Mouse (Mus musculus): ENCODE measurements around the gene Usp17la. TPM values are rescaled to one million over a fixed set of nuclear protein-coding genes. Genes with fewer than 3 reads are reported as not detected.

The Usp17la gene
- not detected for total RNA-seq (2023)

DNA sequence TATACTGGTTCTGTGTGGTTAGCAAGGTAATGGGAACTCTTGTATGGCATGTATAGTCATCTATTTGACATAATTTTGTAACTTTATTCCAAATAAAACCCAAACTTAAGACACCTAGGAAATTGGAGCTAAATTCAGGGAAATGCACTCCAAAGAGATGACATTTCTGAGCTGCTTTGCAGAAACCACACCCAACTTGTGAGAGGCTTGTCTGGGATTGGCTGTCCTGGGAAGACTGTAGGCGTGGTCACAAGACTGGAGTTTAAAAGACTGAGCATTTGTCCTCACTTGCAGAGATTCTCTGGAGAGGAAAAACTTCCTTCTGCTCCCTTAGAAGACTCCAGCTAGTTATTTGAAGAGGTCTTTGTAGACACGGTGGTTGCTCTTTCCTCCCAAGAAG lies at the start of gene Usp17la:
Gene Usp17la, plus strand, starts transcription at position 301 of the 400 bp plus-strand sequence.

DNA sequence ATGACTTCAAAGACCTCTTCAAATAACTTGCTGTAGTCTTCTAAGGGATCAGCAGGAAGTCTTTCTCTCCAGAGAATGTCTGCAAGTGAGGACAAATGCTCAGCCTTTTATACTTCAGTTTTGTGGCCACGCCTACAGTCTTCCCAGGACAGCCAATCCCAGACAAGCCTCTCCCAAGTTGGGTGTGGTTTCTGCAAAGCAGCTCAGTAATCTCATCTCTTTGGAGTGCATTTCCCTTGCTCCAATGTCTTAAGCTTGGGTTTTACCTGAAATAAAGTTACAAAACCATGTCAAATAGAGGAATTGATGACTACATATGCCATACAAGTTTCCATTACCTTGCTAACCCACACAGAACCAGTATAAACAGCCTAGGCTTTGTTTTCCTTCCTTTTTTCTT lies 14.3 kb upstream of the Usp17la start, which contains the start of gene Usp17lb:
Gene Usp17lb, minus strand, starts transcription at position 101 of the 400 bp plus-strand sequence.

DNA sequence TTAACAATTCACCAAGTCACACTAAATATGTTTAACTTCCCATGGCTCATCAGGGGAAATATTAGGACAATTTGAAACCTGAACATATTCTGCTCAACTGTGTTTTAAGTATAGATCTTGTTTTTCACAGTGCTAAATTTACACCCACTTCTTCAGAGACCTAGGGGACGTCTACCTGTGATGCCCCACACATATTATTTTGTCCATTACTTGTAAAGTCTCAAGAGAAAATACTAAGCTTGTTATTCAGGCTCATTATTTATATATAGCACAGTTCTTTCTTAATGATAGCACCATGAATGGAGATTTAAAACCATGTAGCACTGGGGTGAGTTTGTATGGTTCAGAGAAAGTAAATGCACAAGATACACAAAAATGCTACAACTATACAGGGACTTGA lies 20.9 kb downstream of the Usp17la start, which contains the start of gene Olfr665:
Gene Olfr665, plus strand, starts transcription at position 301 of the 400 bp plus-strand sequence.

DNA sequence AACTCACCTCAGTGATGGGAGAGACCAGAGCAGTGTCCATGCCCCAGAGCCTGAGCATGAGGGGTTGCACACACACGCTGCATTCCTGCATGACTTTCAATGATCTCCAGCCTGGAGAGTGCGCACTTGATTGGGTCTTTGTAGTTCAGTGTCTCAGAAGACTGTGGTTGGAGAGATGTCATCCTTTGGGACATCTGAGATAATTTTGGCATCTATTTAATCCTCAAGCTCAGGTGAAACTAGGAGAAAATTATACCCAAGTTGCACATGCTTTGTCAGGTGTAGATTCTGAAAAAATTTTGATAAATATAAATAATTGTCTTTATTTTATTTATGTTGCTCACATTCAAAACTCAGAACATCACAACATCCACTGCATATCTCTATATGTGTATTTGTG lies 39.0 kb downstream of the Usp17la start, which contains the start of gene Olfr666:
Gene Olfr666, minus strand, starts transcription at position 101 of the 400 bp plus-strand sequence.

Other genes starting within 250 kb of the Usp17la start
- not detected for gene Olfr656, start 243.1 kb upstream of the Usp17la start, total RNA-seq (2023)
- gene Olfr657, start 232.2 kb upstream of the Usp17la start, total RNA-seq (2023): not detected
- not detected for gene Olfr658, start 209.7 kb upstream of the Usp17la start, total RNA-seq (2023)
- not detected for gene Olfr659, start 190.3 kb upstream of the Usp17la start, total RNA-seq (2023)
- not detected for gene Olfr661, start 170.5 kb upstream of the Usp17la start, total RNA-seq (2023)
- not detected for gene Usp17le, start 79.5 kb upstream of the Usp17la start, total RNA-seq (2023)
- not detected for gene Usp17lb, start 14.4 kb upstream of the Usp17la start, total RNA-seq (2023)
- not detected for gene Olfr665, start 21.0 kb downstream of the Usp17la start, total RNA-seq (2023)
- gene Olfr666, start 38.9 kb downstream of the Usp17la start, total RNA-seq (2023): not detected
- gene Olfr667, start 64.5 kb downstream of the Usp17la start, total RNA-seq (2023): not detected
- gene Olfr668, start 71.0 kb downstream of the Usp17la start, total RNA-seq (2023): not detected
- not detected for gene Olfr669, start 77.2 kb downstream of the Usp17la start, total RNA-seq (2023)
- not detected for gene Olfr670, start 105.6 kb downstream of the Usp17la start, total RNA-seq (2023)
- gene Olfr671, start 122.1 kb downstream of the Usp17la start, total RNA-seq (2023): not detected
- not detected for gene Olfr672, start 145.0 kb downstream of the Usp17la start, total RNA-seq (2023)
- not detected for gene Olfr675, start 171.5 kb downstream of the Usp17la start, total RNA-seq (2023)
- gene Olfr676, start 175.7 kb downstream of the Usp17la start, total RNA-seq (2023): not detected
- gene Olfr677, start 194.4 kb downstream of the Usp17la start, total RNA-seq (2023): not detected
- gene Olfr678, start 207.5 kb downstream of the Usp17la start, total RNA-seq (2023): not detected
- not detected for gene Olfr679, start 224.2 kb downstream of the Usp17la start, total RNA-seq (2023)
- not detected for gene Olfr680-ps1, start 235.8 kb downstream of the Usp17la start, total RNA-seq (2023)

All from CD8-positive naive resting alpha-beta T cell, adult 57 days (primary cell).